Mouse (Mus musculus): ENCODE results near the gene Slc22a12.

DNA sequence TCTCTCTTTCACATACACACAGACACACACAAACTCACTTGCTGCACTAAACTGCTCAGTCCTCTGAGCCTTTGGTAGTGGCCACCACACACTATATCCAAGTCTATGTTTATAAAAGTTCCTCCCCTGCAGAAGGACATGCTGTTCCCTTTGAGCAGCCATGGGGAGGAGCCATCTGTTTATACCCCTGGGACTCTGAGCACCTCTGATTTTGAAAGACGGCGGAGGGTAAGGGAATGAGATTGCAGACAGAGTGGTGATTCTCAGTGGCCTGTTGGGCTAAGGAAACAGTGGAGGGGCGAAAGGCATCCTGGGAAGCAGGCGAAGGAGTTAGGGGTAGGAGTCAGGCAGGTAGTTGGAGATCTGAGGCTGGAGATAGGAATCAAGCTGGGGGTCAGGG lies 3.2 kb downstream of the Slc22a12 start:
- TF ChIP-seq CHD1 (IDR thresholded peaks at IDR 0.05; ENCODE audit: low read depth, low read length) (no peak), ELF1 (IDR thresholded peaks at IDR 0.05; ENCODE audit: low read depth, low read length) (no peak), E2F4 (IDR thresholded peaks at IDR 0.05; ENCODE audit: insufficient replicate concordance, low read depth, low read length) (no peak), CTCF (conservative IDR thresholded peaks at IDR 0.05 in 1 of 2, IDR thresholded peaks at IDR 0.05 in 1 of 2; ENCODE audit: low read depth in 2 of 2, low read length in 2 of 2) (no peak)
